Mouse (Mus musculus): ENCODE results near the gene Stra8.

Gene Stra8

GRCm38 (mm10) chr6:34903851-34904250 is 16.1 kb upstream of the Stra8 start:
- no peak for DNase-seq

- no peak for DNase-seq
Measured at GRCm38 (mm10) chr6:34904361-34904760, 15.6 kb upstream of the Stra8 start.

GRCm38 (mm10) chr6:34906125-34906524 is 13.8 kb upstream of the Stra8 start:
- DNase-seq, result no peak

GRCm38 (mm10) chr6:34906661-34907060 is 13.3 kb upstream of the Stra8 start:
- DNase-seq, result no peak

- DNase-seq, result no peak
Measured at GRCm38 (mm10) chr6:34907121-34907614, 12.8 kb upstream of the Stra8 start.

GRCm38 (mm10) chr6:34907696-34908260 is 12.2 kb upstream of the Stra8 start:
- no peak for DNase-seq

GRCm38 (mm10) chr6:34909631-34910345 is 10.2 kb upstream of the Stra8 start:
- no peak for DNase-seq

- DNase-seq, result peak; percentile 93
Measured at GRCm38 (mm10) chr6:34910371-34911219, 9.4 kb upstream of the Stra8 start, which contains the start of gene Wdr91. Wdr91 (minus strand) TSS chr6:34910876.

GRCm38 (mm10) chr6:34913341-34914040 is 6.5 kb upstream of the Stra8 start:
- DNase-seq, result no peak

- DNase-seq, result no peak
Measured at GRCm38 (mm10) chr6:34914462-34914861, 5.5 kb upstream of the Stra8 start.

- no peak for DNase-seq
Measured at GRCm38 (mm10) chr6:34919146-34919545, 817 bp upstream of the Stra8 start.

- no peak for DNase-seq
Measured at GRCm38 (mm10) chr6:34920631-34921030, 668 bp downstream of the Stra8 start.

- DNase-seq, result peak in 1 of 2 experiments; percentile 14
Measured at GRCm38 (mm10) chr6:34921941-34922340, 2.0 kb downstream of the Stra8 start.

GRCm38 (mm10) chr6:34927156-34927555 is 7.2 kb downstream of the Stra8 start:
- DNase-seq, result peak; percentile 72 to 76

- no peak for DNase-seq
Measured at GRCm38 (mm10) chr6:34927594-34927993, 7.6 kb downstream of the Stra8 start.

- no peak for DNase-seq
Measured at GRCm38 (mm10) chr6:34932633-34933032, 12.7 kb downstream of the Stra8 start.

- no peak for DNase-seq
Measured at GRCm38 (mm10) chr6:34936743-34937142, 16.8 kb downstream of the Stra8 start.

- DNase-seq, result no peak
Measured at GRCm38 (mm10) chr6:34938280-34938928, 18.4 kb downstream of the Stra8 start.

- no peak for DNase-seq
Measured at GRCm38 (mm10) chr6:34938929-34939325, 19.0 kb downstream of the Stra8 start.

- no peak for DNase-seq
Measured at GRCm38 (mm10) chr6:34939451-34939850, 19.5 kb downstream of the Stra8 start.

- DNase-seq, result no peak
Measured at GRCm38 (mm10) chr6:34941496-34941895, 21.5 kb downstream of the Stra8 start.

GRCm38 (mm10) chr6:34942446-34942845 is 22.5 kb downstream of the Stra8 start:
- DNase-seq, result no peak

Measured in cerebellum, postnatal 36 days (tissue).